Mouse (Mus musculus) limb, embryonic 10.5 days (tissue): ENCODE measurements around the gene Amhr2. TPM values are rescaled to one million over a fixed set of nuclear protein-coding genes. Genes with fewer than 3 reads are reported as not detected.

Experiments used
- DNase-seq: peaks from one replicate; pipeline ENCODE4 v3.0.0-alpha.2; 2017; ENCODE audit warnings: low spot score
- H3K27ac ChIP-seq: fragments of 300-500 bp; sonication (generic); 2 replicates; pipeline ENCODE4 v1.5.1; 2016; ENCODE audit warnings: mild to moderate bottlenecking
- H3K27me3 ChIP-seq: fragments of 300-500 bp; sonication (generic); 2 replicates; pipeline ENCODE4 v1.6.1; 2016; ENCODE audit warnings: low read depth, mild to moderate bottlenecking; ENCODE audit not compliant: poor library complexity, severe bottlenecking
- H3K36me3 ChIP-seq: fragments of 300-500 bp; sonication (generic); 2 replicates; pipeline ENCODE4 v1.6.1; 2016; ENCODE audit warnings: mild to moderate bottlenecking, moderate library complexity
- H3K4me1 ChIP-seq: fragments of 300-500 bp; sonication (generic); 2 replicates; pipeline ENCODE4 v1.6.1; 2016
- H3K4me3 ChIP-seq: fragments of 300-500 bp; sonication (generic); 2 replicates; pipeline ENCODE4 v1.5.1; 2016; ENCODE audit warnings: mild to moderate bottlenecking, moderate library complexity
- H3K9me3 ChIP-seq: fragments of 300-500 bp; sonication (generic); replicated peaks from 2 replicates; pipeline ENCODE4 v1.6.1; 2016; ENCODE audit warnings: mild to moderate bottlenecking
- WGBS: fragments of 180-500 bp; shearing (Covaris S2); methylation state at CpG from one replicate; pipeline ENCODE4 v1.1.7; 2016; 5-methylcytosine and 5-hydroxymethylcytosine counted together
- polyA plus RNA-seq: library from polyadenylated mRNA; unstranded; fragments of >200 nt; fragmentation: Nextera tagmentation; extraction: Ambion mirVana; gene quantifications from 2 replicates; pipeline ENCODE4 v1.2.1, GENCODE M21; 2016

The Amhr2 gene
- polyA plus RNA-seq, 1 experiment from 2014 or later: not detected

DNA sequence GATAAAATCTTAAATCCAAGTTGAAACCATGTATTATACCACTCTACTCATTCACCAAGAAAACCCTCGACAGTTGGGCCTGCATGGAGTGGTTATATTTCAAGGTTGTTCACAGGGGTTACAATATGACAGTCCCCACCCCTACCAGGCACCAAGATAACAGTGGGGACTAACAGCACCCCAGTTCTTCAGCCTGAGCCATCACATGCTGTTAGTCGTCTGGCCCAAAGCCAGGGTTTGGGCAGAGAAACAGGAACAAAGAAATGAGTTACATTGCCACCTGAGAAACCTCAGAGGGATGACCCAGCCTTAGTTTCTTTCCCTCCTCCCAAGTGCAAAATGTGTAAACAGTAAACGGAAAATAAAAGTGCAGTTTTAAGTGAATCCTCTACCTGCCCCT is 54.2 kb downstream of the Amhr2 start:
- no peaks in the 10 kb centered on the region for H3K27me3 ChIP-seq

DNA sequence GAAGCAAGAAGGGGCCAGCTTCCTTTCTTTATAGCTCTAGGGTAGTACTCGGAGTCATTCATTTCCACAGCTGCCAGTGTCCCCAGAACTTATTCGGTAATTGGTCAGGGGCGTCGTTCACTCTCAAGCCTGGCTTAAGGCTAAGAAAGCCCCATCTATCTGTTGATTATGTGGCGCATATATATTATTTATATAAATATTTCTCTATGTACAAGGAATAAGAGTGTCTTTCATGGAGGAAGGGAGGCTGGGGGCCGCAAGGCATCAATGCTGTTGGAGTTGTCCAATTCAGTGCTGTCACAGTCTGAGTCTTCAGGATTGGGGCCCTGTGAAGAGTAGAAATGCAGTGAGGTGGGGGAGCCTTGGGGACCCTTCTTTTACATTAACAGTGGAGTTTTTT is 54.7 kb downstream of the Amhr2 start:
- Histone ChIP-seq H3K4me3 (no peak overlapping the region), H3K9me3 (no peaks in the 10 kb centered on the region), H3K27ac (no peak overlapping the region), H3K4me1 (no peaks in the 10 kb centered on the region), H3K36me3 (peaks cover 99% of the 10 kb centered on the region), H3K27me3 (no peaks in the 10 kb centered on the region)
- no peak for DNase-seq
- WGBS: 91% methylated on average over 6 of the region's 6 CpGs

More for the DNA sequence above, 54.2 kb downstream of the Amhr2 start:
- Histone ChIP-seq H3K4me3 (no peak overlapping the region), H3K9me3 (no peaks in the 10 kb centered on the region), H3K27ac (no peak overlapping the region), H3K4me1 (no peaks in the 10 kb centered on the region), H3K36me3 (peaks cover 99% of the 10 kb centered on the region)
- DNase-seq: no peak
- 80% methylated on average over 3 of the region's 3 CpGs for WGBS

- Histone ChIP-seq H3K36me3 (peaks cover 99% of the 10 kb centered on the region), H3K27ac (no peak overlapping the region), H3K27me3 (no peaks in the 10 kb centered on the region), H3K4me3 (no peak overlapping the region), H3K4me1 (no peaks in the 10 kb centered on the region), H3K9me3 (no peaks in the 10 kb centered on the region)
- no peak for DNase-seq
- 91% methylated on average over 5 of the region's 5 CpGs for WGBS
Observed at GRCm38 (mm10) chr15:102500479-102500878, 55.3 kb downstream of the Amhr2 start.

DNA sequence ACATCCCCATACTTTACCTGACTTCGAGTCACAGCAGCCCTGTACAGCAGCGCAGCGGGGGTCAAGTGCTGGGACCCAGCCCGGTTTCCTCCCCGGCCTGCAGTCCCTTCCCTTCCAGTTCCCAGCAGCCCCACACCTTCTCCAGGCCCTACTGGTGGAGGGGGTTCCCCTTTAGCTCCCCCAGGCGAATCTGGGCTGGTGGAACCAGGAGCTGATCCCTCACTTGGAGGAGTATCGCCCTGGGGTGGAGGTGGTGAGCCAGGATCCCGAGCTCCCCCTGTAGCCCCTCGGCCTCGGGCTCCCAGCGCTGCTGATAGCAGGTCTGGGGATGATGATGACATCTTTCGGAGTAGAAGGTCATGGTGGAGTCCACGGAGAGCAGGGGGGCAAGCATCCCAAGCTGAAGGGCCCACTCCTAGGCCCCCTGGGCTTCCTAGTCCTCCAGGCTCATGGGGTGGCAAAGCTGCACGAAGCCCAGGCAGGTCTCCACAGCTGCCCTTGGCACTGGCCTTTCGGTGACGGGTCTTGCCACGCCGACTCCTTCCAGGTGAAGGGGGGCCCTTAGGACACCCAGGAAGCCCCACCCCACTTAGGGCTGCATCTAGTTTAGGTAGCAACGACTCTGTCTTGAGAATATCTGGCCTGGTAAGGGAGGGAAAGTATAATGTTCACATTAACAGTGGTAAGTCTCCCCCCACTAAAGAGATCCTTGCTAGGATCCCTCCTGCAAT is 56.1 kb downstream of the Amhr2 start:
- no peak overlapping the region for H3K27ac ChIP-seq
- no peaks in the 10 kb centered on the region for H3K9me3 ChIP-seq
- peaks cover 96% of the 10 kb centered on the region for H3K36me3 ChIP-seq
- peak; percentile 31 for DNase-seq
- no peaks in the 10 kb centered on the region for H3K27me3 ChIP-seq
- WGBS: 90% methylated on average over 19 of the region's 19 CpGs
- no peaks in the 10 kb centered on the region for H3K4me1 ChIP-seq
- no peak overlapping the region for H3K4me3 ChIP-seq

DNA sequence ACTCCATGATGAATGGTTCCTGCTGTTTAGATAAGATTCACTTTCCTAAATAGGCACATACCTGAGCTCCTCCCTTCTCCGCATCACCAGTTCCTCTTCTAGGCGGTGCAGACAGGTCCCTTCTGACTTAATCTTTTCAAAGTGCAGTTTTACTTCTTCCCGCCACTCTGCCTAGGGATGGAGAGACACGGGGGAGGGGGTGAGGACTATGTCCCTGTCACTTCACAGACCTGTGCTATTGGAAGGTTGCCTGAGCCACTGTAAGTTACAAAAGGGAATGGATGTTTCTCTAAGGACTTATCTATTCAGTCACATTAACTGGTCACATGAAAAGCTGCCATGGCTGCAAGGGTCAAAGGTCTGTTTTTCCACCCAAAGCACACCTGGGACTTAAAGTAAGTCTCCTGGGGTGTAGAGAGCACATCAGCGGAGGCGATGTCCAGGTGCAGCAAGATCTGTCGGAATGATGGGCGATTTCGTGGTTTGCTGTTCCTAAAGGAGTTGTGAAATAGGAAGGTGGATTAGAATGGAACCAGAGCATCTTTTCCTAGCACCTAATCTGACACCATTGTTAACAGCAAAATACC is 57.2 kb downstream of the Amhr2 start:
- 82% methylated on average over 9 of the region's 9 CpGs for WGBS
- no peaks in the 10 kb centered on the region for H3K4me1 ChIP-seq
- H3K4me3 ChIP-seq: no peak overlapping the region
- H3K9me3 ChIP-seq: no peaks in the 10 kb centered on the region
- H3K27ac ChIP-seq: no peak overlapping the region
- H3K27me3 ChIP-seq: no peaks in the 10 kb centered on the region
- H3K36me3 ChIP-seq: peaks cover 95% of the 10 kb centered on the region
- DNase-seq: no peak

DNA sequence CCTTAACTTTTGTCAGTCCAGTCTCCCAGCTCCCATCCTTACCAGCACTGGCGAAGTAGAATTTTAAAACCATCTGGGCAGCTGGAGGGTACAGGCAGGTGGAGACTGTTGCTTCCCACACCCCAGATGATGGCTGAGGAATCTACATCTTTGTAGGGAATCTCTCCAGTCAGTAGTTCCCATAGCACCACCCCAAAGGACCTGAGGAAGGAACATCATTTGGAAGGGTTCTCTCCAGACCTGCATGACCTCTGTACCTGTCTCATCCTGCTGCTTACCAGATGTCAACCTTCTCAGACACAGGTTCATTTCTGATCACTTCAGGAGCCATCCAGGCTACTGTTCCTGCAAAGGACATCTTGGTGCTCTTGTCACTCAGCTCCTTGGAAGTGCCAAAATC is 58.3 kb downstream of the Amhr2 start, which contains the start of gene Gm10337:
Gene Gm10337 (plus strand): TSS at position 276 of the 400 bp plus-strand sequence.
- no peak within 1 kb of the TSS for H3K4me3 ChIP-seq
- H3K27me3 ChIP-seq: no peaks in the 10 kb centered on the region
- H3K4me1 ChIP-seq: no peaks in the 10 kb centered on the region
- H3K36me3 ChIP-seq: peaks cover 94% of the 10 kb centered on the region
- H3K9me3 ChIP-seq: no peaks in the 10 kb centered on the region
- DNase-seq: no peak
- no peak within 1 kb of the TSS for H3K27ac ChIP-seq
- 85% methylated on average over 1 of the region's 1 CpGs for WGBS

Other genes with a start within 250 kb of the Amhr2 start
- 73.0 and 88.7 TPM in 2 replicates for gene Zfp740, start 242.1 kb upstream of the Amhr2 start, polyA plus RNA-seq
- gene Csad, start 240.6 kb upstream of the Amhr2 start, polyA plus RNA-seq: 38.8 and 55.0 TPM in 2 replicates
- gene Itgb7, start 213.4 kb upstream of the Amhr2 start, polyA plus RNA-seq: 1.2 and 1.5 TPM in 2 replicates
- gene Rarg, start 187.8 kb upstream of the Amhr2 start, polyA plus RNA-seq: 111 and 148 TPM in 2 replicates
- 1.1 and 1.4 TPM in 2 replicates for gene Gm9918, start 174.8 kb upstream of the Amhr2 start, polyA plus RNA-seq
- 69.5 and 76.5 TPM in 2 replicates for gene Mfsd5, start 165.9 kb upstream of the Amhr2 start, polyA plus RNA-seq
- gene Espl1, start 149.1 kb upstream of the Amhr2 start, polyA plus RNA-seq: 60.6 and 63.5 TPM in 2 replicates
- 351 and 381 TPM in 2 replicates for gene Pfdn5, start 119.3 kb upstream of the Amhr2 start, polyA plus RNA-seq
- gene Myg1, start 113.7 kb upstream of the Amhr2 start, polyA plus RNA-seq: 123 and 135 TPM in 2 replicates
- 150 and 163 TPM in 2 replicates for gene Aaas, start 94.6 kb upstream of the Amhr2 start, polyA plus RNA-seq
- gene Sp7, start 78.2 kb upstream of the Amhr2 start, polyA plus RNA-seq: 1.6 and 1.8 TPM in 2 replicates
- 9.1 and 9.8 TPM in 2 replicates for gene Sp1, start 39.2 kb upstream of the Amhr2 start, polyA plus RNA-seq
- 57.6 and 60.5 TPM in 2 replicates for gene Prr13, start 13.7 kb downstream of the Amhr2 start, polyA plus RNA-seq
- 230 and 235 TPM in 2 replicates for gene Pcbp2, start 25.2 kb downstream of the Amhr2 start, polyA plus RNA-seq
- 3.8 and 4.8 TPM in 2 replicates for gene Gm10337, start 58.4 kb downstream of the Amhr2 start, polyA plus RNA-seq
- gene Map3k12, start 71.7 kb downstream of the Amhr2 start, polyA plus RNA-seq: 23.8 and 27.7 TPM in 2 replicates
- 143 and 150 TPM in 2 replicates for gene Tarbp2, start 72.8 kb downstream of the Amhr2 start, polyA plus RNA-seq
- gene Npff, start 79.6 kb downstream of the Amhr2 start, polyA plus RNA-seq: 1.7 and 1.8 TPM in 2 replicates
- 0.31 TPM in 1 of 2 replicates, not detected in the other for gene Gm28047, start 179.7 kb downstream of the Amhr2 start, polyA plus RNA-seq
- gene Atf7, start 180.1 kb downstream of the Amhr2 start, polyA plus RNA-seq: 22.2 and 27.0 TPM in 2 replicates
- 61.8 and 74.3 TPM in 2 replicates for gene Atp5g2, start 227.0 kb downstream of the Amhr2 start, polyA plus RNA-seq